Mouse (Mus musculus) layer of hippocampus, adult 2 months (tissue): Measurements from ENCODE around the gene Rilpl1. TPM values are rescaled to one million over a fixed set of nuclear protein-coding genes. Genes with fewer than 3 reads are reported as not detected.

Source experiments
- DNase-seq, 2 experiments: peaks; one replicate each; pipeline ENCODE4 v3.0.0; 2022; ENCODE audit warnings: low spot score in 2 of 2
- H3K27ac ChIP-seq: fragments of 200-600 bp; 2 replicates; pipeline ENCODE4 v1.8.1; 2022
- H3K4me3 ChIP-seq: fragments of 200-600 bp; 2 replicates; pipeline ENCODE4 v1.8.1; 2022; ENCODE audit warnings: mild to moderate bottlenecking
- CTCF ChIP-seq: fragments of 200-600 bp; conservative IDR thresholded peaks from 2 replicates; pipeline ENCODE4 v1.8.1; 2022; ENCODE audit warnings: antibody characterized with exemption, mild to moderate bottlenecking, moderate library complexity
- total RNA-seq, 2 experiments: library from RNA; stranded (reverse); gene quantifications; 2 replicates each; pipeline ENCODE4 v1.2.3; 2021

Gene Rilpl1
- total RNA-seq, 2 experiments from 2014 or later = 69.1 to 78.2 TPM

DNA sequence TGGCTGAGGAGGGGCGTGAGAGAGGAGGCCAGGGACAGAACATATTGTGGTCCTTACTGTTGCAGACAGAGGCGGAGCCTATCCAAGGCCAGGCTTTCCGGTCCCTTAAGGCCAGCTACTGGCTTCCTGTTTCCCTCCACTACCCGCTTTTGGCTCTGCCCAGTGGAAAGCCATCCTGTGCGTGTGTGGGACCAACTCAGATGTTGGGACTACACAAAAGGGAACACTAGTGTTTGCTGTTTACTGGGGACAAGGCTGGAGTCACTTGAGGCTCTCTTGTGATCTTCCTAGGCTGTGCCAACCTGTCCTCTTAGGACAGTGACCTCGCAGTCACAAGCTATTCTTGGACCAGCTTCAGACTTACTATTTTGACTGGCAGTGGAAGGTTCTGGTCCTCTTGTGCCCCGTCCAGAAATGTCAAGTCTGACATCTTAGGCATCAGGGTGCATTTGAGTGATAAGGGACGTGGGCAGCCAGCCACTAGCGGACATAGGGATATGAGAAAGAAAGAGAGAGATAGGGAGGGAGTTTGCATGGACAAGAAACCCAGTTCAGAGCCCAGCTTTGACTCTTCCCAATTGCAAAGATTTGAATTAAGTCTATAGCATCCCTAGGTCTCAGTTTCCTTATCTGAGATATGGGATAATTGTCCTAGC lies 32.8 kb downstream of the Rilpl1 start:
- no peak for DNase-seq
- no peak for TF ChIP-seq CTCF

GRCm38 (mm10) chr5:124496614-124497514 lies 34.3 kb downstream of the Rilpl1 start:
- TF ChIP-seq CTCF = no peak
- peak overlapping the region; percentile 69 for H3K27ac ChIP-seq
- no peak overlapping the region for H3K4me3 ChIP-seq
- DNase-seq = no peak

More for the DNA sequence above, 32.8 kb downstream of the Rilpl1 start:
- Histone ChIP-seq H3K4me3 (no peak overlapping the region), H3K27ac (peak overlapping the region; percentile 69)

- H3K4me3 ChIP-seq = no peak overlapping the region
- H3K27ac ChIP-seq = peak overlapping the region; percentile 69
- no peak for DNase-seq
- no peak for TF ChIP-seq CTCF
Measured at GRCm38 (mm10) chr5:124495547-124495946, 35.6 kb downstream of the Rilpl1 start.

- Histone ChIP-seq H3K27ac (no peak overlapping the region), H3K4me3 (no peak overlapping the region)
- DNase-seq = no peak
- no peak for TF ChIP-seq CTCF
Measured at GRCm38 (mm10) chr5:124493455-124493854, 37.7 kb downstream of the Rilpl1 start.

GRCm38 (mm10) chr5:124492618-124493017 lies 38.6 kb downstream of the Rilpl1 start:
- H3K4me3 ChIP-seq = no peak overlapping the region
- no peak for TF ChIP-seq CTCF
- no peak overlapping the region for H3K27ac ChIP-seq
- DNase-seq = no peak

GRCm38 (mm10) chr5:124491732-124492131 lies 39.5 kb downstream of the Rilpl1 start:
- H3K27ac ChIP-seq = peak overlapping the region; percentile 43; the same call in 1 of the 2 replicates
- no peak for DNase-seq
- H3K4me3 ChIP-seq = no peak overlapping the region
- TF ChIP-seq CTCF = no peak

DNA sequence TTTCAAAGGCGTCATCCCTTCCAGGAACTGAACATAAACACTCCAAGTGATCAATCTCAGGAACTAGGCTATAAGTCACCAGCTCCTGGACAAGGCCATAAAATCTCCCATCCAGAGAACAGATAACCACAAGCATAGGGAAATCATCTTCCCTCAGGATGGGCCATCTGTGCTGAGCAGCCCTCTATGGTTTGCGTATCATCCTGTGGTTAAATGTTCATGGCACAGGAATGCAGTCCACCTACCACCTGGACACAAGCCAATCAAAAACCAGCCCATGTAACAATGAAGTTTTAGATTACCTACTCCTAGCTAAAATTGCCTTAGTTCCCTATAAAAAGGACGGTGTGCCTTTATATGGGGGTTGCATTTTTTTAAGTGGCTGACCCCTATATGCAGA lies 42.3 kb downstream of the Rilpl1 start:
- no peak for DNase-seq
- TF ChIP-seq CTCF = no peak
- Histone ChIP-seq H3K27ac (peak overlapping the region; percentile 59; the same call in 1 of the 2 replicates), H3K4me3 (no peak overlapping the region)

GRCm38 (mm10) chr5:124485654-124486053 lies 45.5 kb downstream of the Rilpl1 start:
- no peak overlapping the region for H3K27ac ChIP-seq
- DNase-seq = no peak
- H3K4me3 ChIP-seq = no peak overlapping the region
- TF ChIP-seq CTCF = no peak

DNA sequence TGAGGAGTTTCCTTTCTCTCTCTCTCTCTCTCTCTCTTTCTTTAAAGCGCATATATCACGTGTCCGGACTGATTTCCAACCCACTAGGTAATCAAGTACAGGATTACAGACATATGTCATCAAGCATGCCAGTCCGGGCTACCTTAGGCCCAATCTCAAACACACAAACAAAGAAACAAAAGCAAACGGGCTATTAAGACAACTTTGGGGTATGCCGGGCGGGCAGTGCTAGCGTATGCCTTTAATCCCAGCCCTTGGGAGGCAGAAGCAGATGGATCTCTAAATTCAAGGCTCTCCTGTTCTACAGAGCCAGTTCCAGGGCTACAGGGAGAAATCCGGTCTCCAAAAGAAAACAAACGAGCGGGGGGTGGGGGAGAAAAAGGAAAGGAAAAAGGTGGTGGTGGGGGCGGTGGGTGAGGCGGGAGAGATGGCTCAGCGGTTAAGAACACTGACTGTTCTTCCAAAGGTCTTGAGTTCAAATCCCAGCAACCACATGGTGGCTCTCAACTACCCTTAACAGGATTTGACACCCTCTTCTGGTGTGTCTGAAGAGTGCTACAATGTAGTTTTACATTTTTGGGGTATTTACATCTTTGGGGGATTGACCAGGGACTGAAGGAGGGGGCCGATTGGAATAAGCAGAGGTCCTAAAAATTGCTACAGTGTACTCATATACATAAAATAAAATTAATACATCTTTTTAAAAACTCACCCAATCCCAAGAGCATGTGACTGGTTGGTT lies 47.4 kb downstream of the Rilpl1 start:
- Histone ChIP-seq H3K4me3 (peak overlapping the region; percentile 60), H3K27ac (peak overlapping the region; percentile 100)
- DNase-seq = no peak
- TF ChIP-seq CTCF = peak; percentile 49

DNA sequence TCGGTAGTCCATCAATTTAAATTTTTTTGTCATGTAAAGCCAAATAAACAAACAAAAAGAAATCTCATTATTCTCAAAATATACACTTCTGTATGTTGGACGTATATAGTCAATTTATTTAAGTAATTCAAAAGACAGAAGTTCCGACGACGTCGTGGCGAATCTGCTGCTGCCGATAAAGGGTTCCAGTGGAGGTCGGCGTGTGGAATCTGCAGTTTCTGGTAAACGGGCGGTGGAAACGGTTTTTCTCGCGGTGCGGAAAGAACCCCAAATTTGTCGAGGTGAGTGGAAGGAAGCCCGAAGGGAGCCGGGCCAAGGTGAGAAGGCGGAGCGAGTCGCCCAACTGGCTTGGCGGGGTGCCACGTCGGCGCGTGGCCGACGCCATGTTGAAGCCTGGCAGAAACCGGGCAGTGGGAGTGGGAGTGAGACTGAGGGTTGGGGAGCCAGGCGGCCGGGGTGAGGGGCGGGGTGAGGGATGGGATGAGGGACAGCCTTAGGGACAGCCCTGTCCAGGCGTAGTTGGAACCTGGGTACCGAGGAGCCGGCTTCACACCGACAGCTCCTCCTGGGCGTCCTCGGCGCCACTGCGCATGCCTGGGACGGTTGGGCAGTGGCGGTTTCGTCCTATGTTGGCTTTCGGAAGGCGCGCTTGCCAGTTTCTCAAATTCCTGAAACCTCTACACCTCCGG lies 48.1 kb downstream of the Rilpl1 start, which contains the start of gene Snrnp35:
Snrnp35 (plus strand) TSS at position 169 of the 689 bp plus-strand sequence.
- H3K27ac ChIP-seq = peak within 1 kb of the TSS; percentile 100
- TF ChIP-seq CTCF = no peak
- peak within 1 kb of the TSS; percentile 60 for H3K4me3 ChIP-seq
- DNase-seq = peak; percentile 79 to 86

DNA sequence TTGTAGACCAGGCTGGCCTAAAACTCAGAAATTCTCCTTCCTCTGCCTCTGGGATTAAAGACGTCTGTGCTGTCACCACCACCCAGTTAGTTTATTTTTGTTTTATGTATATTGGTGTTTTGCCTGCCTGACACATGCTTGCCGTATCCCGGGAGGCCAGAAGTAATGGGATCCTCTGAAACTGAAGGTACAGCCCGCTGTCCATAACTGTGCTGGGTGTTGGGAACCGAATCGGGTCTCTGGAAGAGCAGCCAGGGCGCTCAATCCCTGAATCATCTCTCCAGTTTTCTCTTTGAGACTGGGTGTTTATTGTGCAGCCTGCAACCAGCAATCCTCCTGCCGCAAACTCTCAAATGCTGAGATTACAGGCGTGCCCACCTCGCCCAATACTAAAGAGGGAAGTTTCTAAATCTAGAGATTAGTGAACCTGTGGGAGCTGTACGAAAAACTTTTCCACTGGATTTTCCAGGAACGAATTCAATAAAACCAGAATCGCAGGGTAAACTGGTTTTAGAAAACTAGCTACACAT lies 48.7 kb downstream of the Rilpl1 start:
- TF ChIP-seq CTCF = no peak
- Histone ChIP-seq H3K27ac (peak overlapping the region; percentile 100), H3K4me3 (peak overlapping the region; percentile 60)
- DNase-seq = no peak

GRCm38 (mm10) chr5:124481714-124482113 lies 49.5 kb downstream of the Rilpl1 start:
- no peak for TF ChIP-seq CTCF
- DNase-seq = no peak
- 0 out of 2 replicates have a peak overlapping the region, but pooled peaks have one; percentile 100 for H3K27ac ChIP-seq
- H3K4me3 ChIP-seq = no peak overlapping the region
